Mouse (Mus musculus): Measurements from ENCODE around the gene Gm49378.

- TF ChIP-seq MAFK (IDR thresholded peaks at IDR 0.05; ENCODE audit: insufficient read depth, low read depth, low read length) (0 out of 2 replicates have a peak, but pooled peaks have one; percentile 12), ZNF384 (IDR thresholded peaks at IDR 0.05; ENCODE audit: low read depth, low read length) (no peak), CHD2 (IDR thresholded peaks at IDR 0.05; ENCODE audit: low read depth, low read length) (no peak), HCFC1 (IDR thresholded peaks at IDR 0.05; ENCODE audit: borderline replicate concordance, insufficient read depth, low read length) (peak; percentile 61; the same call in 1 of the 2 replicates), ZC3H11A (IDR thresholded peaks at IDR 0.05; ENCODE audit: borderline replicate concordance, low read depth, low read length) (peak; percentile 92)
Observed at GRCm38 (mm10) chr14:55681160-55682117, 43.7 kb upstream of the Gm49378 start, which contains the start of gene Tinf2.
